Mouse (Mus musculus) ES-E14 (cell line): ENCODE data around the gene Ppt2. TPM values are rescaled to one million over a fixed set of nuclear protein-coding genes. Genes with fewer than 3 reads are reported as not detected.

ENCODE experiments used
- DNase-seq: peaks from one replicate; pipeline ENCODE4 v3.0.0-alpha.2; 2013; ENCODE audit warnings: low read depth, low spot score
- H3K27ac ChIP-seq: 2 replicates; pipeline ENCODE4 v1.5.1; 2012; ENCODE audit warnings: low read depth, mild to moderate bottlenecking, low read length, moderate library complexity, mixed read lengths; ENCODE audit not compliant: poor library complexity, insufficient read depth, severe bottlenecking
- H3K36me3 ChIP-seq: 2 replicates; pipeline ENCODE4 v1.6.1; 2012; ENCODE audit warnings: mild to moderate bottlenecking, low read length, moderate library complexity, mixed read lengths; ENCODE audit not compliant: control insufficient read depth, poor library complexity, insufficient read depth, severe bottlenecking
- H3K4me1 ChIP-seq, 2 experiments: fragments of 150-350 bp in 1 of 2; sonication (generic) in 1 of 2; 2 replicates each; pipeline ENCODE4 v1.6.1; 2012; ENCODE audit warnings: low read length in 2 of 2, mild to moderate bottlenecking in 1 of 2, mixed read lengths in 1 of 2; ENCODE audit not compliant: control insufficient read depth in 2 of 2, insufficient read depth in 2 of 2, poor library complexity in 1 of 2
- H3K4me3 ChIP-seq, 2 experiments: fragments of 150-350 bp in 1 of 2; sonication (generic) in 1 of 2; 2 replicates each; pipeline ENCODE4 v1.5.1; 2012; ENCODE audit warnings: low read length in 2 of 2, low read depth in 1 of 2, mild to moderate bottlenecking in 1 of 2, mixed read lengths in 1 of 2; ENCODE audit not compliant: insufficient read depth in 1 of 2, poor library complexity in 1 of 2, severe bottlenecking in 1 of 2
- H3K9ac ChIP-seq: 2 replicates; pipeline ENCODE4 v1.6.1; 2012; ENCODE audit warnings: low read depth, mild to moderate bottlenecking, low read length, mixed read lengths; ENCODE audit not compliant: poor library complexity, insufficient read depth, severe bottlenecking
- H3K9me3 ChIP-seq: fragments of 150-350 bp; sonication (generic); 2 replicates; pipeline ENCODE4 v1.6.1; 2012; ENCODE audit warnings: low read depth, mild to moderate bottlenecking, low read length; ENCODE audit not compliant: control insufficient read depth, insufficient read depth
- CHD2 ChIP-seq: IDR thresholded peaks from 2 replicates; pipeline ENCODE4 v1.6.1; 2014; ENCODE audit warnings: mild to moderate bottlenecking, low read depth, low read length, inconsistent platforms
- HCFC1 ChIP-seq: IDR thresholded peaks from 2 replicates; pipeline ENCODE4 v1.6.1; 2012; ENCODE audit warnings: low read length, inconsistent platforms, borderline replicate concordance; ENCODE audit not compliant: insufficient read depth
- MAFK ChIP-seq: IDR thresholded peaks from 2 replicates; pipeline ENCODE4 v1.6.1; 2014; ENCODE audit warnings: mild to moderate bottlenecking, low read depth, low read length, inconsistent platforms; ENCODE audit not compliant: insufficient read depth
- ZC3H11A ChIP-seq: IDR thresholded peaks from 2 replicates; pipeline ENCODE4 v1.6.1; 2012; ENCODE audit warnings: low read depth, mild to moderate bottlenecking, inconsistent platforms, low read length, borderline replicate concordance
- ZNF384 ChIP-seq: IDR thresholded peaks from 2 replicates; pipeline ENCODE4 v1.6.1; 2012; ENCODE audit warnings: low read depth, low read length, inconsistent platforms
- in situ Hi-C, 2 experiments: fragments of 600-800 bp; cut with MboI; formaldehyde crosslinking; loops; one replicate each; pipeline ENCODE4 v1.15.1; 2025; ENCODE audit warnings: low sequenced_read_pairs in 2 of 2, inconsistent platforms in 1 of 2; ENCODE audit not compliant: unreplicated experiment in 2 of 2
- total RNA-seq: library from RNA; depleted of rRNA; stranded (reverse); fragments of 300-350 nt; gene quantifications from 2 replicates; pipeline ENCODE4 v1.2.3, GENCODE M21; 2012

Gene Ppt2
- total RNA-seq, 1 experiment: 13.6 TPM

GRCm38 (mm10) chr17:34658591-34658990 lies 30.3 kb upstream of the Ppt2 start:
- peaks cover 0 to 13% of the 10 kb centered on the region in 2 experiments; a peak in 1 of 4 replicates for H3K4me1 ChIP-seq
- no peak for DNase-seq
- no peak overlapping the region for H3K4me3 ChIP-seq
- H3K27ac ChIP-seq: no peak overlapping the region
- in situ Hi-C loops: no loop called here
- H3K9ac ChIP-seq: no peak overlapping the region
- no peaks in the 10 kb centered on the region for H3K9me3 ChIP-seq
- TF ChIP-seq MAFK (no peak), HCFC1 (no peak), ZNF384 (no peak), ZC3H11A (no peak), CHD2 (no peak)
- peaks cover 10% of the 10 kb centered on the region; the same call in 1 of the 2 replicates for H3K36me3 ChIP-seq

GRCm38 (mm10) chr17:34658145-34658544 lies 29.8 kb upstream of the Ppt2 start:
- Histone ChIP-seq H3K36me3 (peaks cover 15% of the 10 kb centered on the region), H3K9ac (no peak overlapping the region), H3K4me1 (peaks cover 0 to 13% of the 10 kb centered on the region in 2 experiments; a peak in 1 of 4 replicates), H3K9me3 (no peaks in the 10 kb centered on the region), H3K27ac (no peak overlapping the region), H3K4me3 (no peak overlapping the region)
- TF ChIP-seq MAFK (no peak), CHD2 (no peak), HCFC1 (no peak), ZNF384 (no peak)
- in situ Hi-C loops: no loop called here
- DNase-seq: no peak

- TF ChIP-seq CHD2: no peak
- TF ChIP-seq MAFK: no peak
- TF ChIP-seq ZC3H11A: no peak
- TF ChIP-seq ZNF384: no peak
- no peak for TF ChIP-seq HCFC1
- no peaks in the 10 kb centered on the region for H3K9me3 ChIP-seq
- no peak overlapping the region for H3K4me3 ChIP-seq
- DNase-seq: no peak
- H3K9ac ChIP-seq: no peak overlapping the region
- no peak overlapping the region for H3K27ac ChIP-seq
- H3K36me3 ChIP-seq: peaks cover 24% of the 10 kb centered on the region
- H3K4me1 ChIP-seq: peaks cover 0 to 13% of the 10 kb centered on the region in 2 experiments; a peak in 1 of 4 replicates
- in situ Hi-C loops: no loop called here
Measured at GRCm38 (mm10) chr17:34657271-34657670, 29.0 kb upstream of the Ppt2 start.

GRCm38 (mm10) chr17:34656666-34657065 lies 28.4 kb upstream of the Ppt2 start:
- in situ Hi-C loops: no loop called here
- no peak overlapping the region for H3K27ac ChIP-seq

GRCm38 (mm10) chr17:34655581-34655991 lies 27.3 kb upstream of the Ppt2 start:
- no peak for TF ChIP-seq HCFC1
- TF ChIP-seq MAFK: no peak
- TF ChIP-seq ZC3H11A: no peak
- TF ChIP-seq CHD2: no peak
- Histone ChIP-seq H3K27ac (no peak overlapping the region), H3K9ac (no peak overlapping the region), H3K4me3 (no peak overlapping the region), H3K36me3 (peaks cover 37% of the 10 kb centered on the region), H3K4me1 (0 out of 4 replicates have a peak, but pooled peaks cover 0 to 3% of the 10 kb centered on the region in 2 experiments), H3K9me3 (no peaks in the 10 kb centered on the region)
- no peak for DNase-seq
- in situ Hi-C loops: no loop called here

More at GRCm38 (mm10) chr17:34656666-34657065, 28.4 kb upstream of the Ppt2 start:
- H3K9ac ChIP-seq: no peak overlapping the region; the same call in 1 of the 2 replicates
- no peak overlapping the region for H3K4me3 ChIP-seq
- H3K9me3 ChIP-seq: no peaks in the 10 kb centered on the region
- H3K4me1 ChIP-seq: peaks cover 0 to 13% of the 10 kb centered on the region in 2 experiments; a peak in 1 of 4 replicates
- peaks cover 30% of the 10 kb centered on the region for H3K36me3 ChIP-seq
- TF ChIP-seq ZC3H11A (no peak), MAFK (no peak), CHD2 (no peak), ZNF384 (no peak), HCFC1 (no peak)
- DNase-seq: no peak
